Mouse (Mus musculus) myocyte (in vitro differentiated cells): Measurements from ENCODE around the gene Scarb1.

Experiments
- CEBPB ChIP-seq: IDR thresholded peaks from 2 replicates; pipeline ENCODE4 v1.6.1; 2011; ENCODE audit warnings: mild to moderate bottlenecking, moderate library complexity; ENCODE audit not compliant: poor library complexity, insufficient read depth, severe bottlenecking
- E2F4 ChIP-seq: IDR thresholded peaks from one replicate; pipeline ENCODE4 v1.6.1; 2011; ENCODE audit warnings: mild to moderate bottlenecking, control low read depth, moderate library complexity; ENCODE audit not compliant: insufficient read depth
- MAX ChIP-seq: IDR thresholded peaks from one replicate; pipeline ENCODE4 v1.6.1; 2011; ENCODE audit warnings: low read depth, mild to moderate bottlenecking, control low read depth
- MYOD1 ChIP-seq, 3 experiments: IDR thresholded peaks; one replicate each; pipeline ENCODE4 v1.6.1; 2011; ENCODE audit warnings: control low read depth in 2 of 3, low read depth in 2 of 3, mild to moderate bottlenecking in 2 of 3, moderate library complexity in 1 of 3; ENCODE audit not compliant: insufficient read length in 2 of 3, control insufficient read depth in 1 of 3
- POLR2A ChIP-seq: IDR thresholded peaks from one replicate; pipeline ENCODE4 v1.6.1; 2011; ENCODE audit warnings: low read depth, mild to moderate bottlenecking, control low read depth, moderate library complexity; ENCODE audit not compliant: insufficient read length
- POLR2AphosphoS2 ChIP-seq: IDR thresholded peaks from one replicate; pipeline ENCODE4 v1.6.1; 2011; ENCODE audit warnings: low read depth, control low read depth; ENCODE audit not compliant: insufficient read length
- SRF ChIP-seq: IDR thresholded peaks from one replicate; pipeline ENCODE4 v1.6.1; 2011; ENCODE audit warnings: low read depth; ENCODE audit not compliant: control insufficient read depth, insufficient read length
- TCF12 ChIP-seq: IDR thresholded peaks from one replicate; pipeline ENCODE4 v1.6.1; 2011; ENCODE audit warnings: mild to moderate bottlenecking, control low read depth; ENCODE audit not compliant: poor library complexity, insufficient read depth, severe bottlenecking
- USF1 ChIP-seq: IDR thresholded peaks from one replicate; pipeline ENCODE4 v1.6.1; 2011; ENCODE audit warnings: low read depth, mild to moderate bottlenecking, control low read depth, moderate library complexity

DNA sequence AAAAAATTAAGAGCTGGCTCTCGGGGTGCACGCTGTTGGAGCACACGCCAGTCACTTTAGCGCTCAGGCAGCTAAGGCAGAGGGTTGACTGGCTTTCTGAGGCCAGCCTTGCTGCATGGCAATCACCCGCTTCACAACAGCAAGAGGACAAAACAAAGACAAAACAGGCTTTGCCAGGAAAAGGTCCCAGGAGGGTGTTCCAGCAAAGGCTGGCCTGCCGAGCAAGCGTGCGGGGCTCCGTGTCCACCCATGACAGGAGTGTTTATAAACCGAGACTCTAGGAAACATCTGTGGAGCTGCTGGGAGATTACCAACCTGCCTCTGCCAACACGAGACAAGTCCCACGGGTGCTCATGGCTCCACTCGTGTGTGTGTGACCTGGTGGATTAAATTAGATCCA lies 34.1 kb downstream of the Scarb1 start:
- TF ChIP-seq POLR2A (no peak), TCF12 (no peak), USF1 (no peak), CEBPB (no peak), E2F4 (no peak), MAX (no peak), SRF (no peak), MYOD1 (IDR thresholded peaks at IDR 0.05; ENCODE audit: control insufficient read depth in 1 of 3, insufficient read length in 2 of 3, low read depth in 2 of 3) (no peak), POLR2AphosphoS2 (no peak)
